Mouse (Mus musculus) kidney, adult 2 months (tissue): ENCODE measurements at regions not wholly inside any gene's neighbourhood (a gene's known extent, or its start where the extent isn't known, plus 50 kb on each side); places are given as distances from the start of the nearest gene placed in this dataset.

ENCODE experiments used
- CTCF ChIP-seq: fragments of 200-500 bp; conservative IDR thresholded peaks from 2 replicates; pipeline ENCODE4 v1.5.1; 2011; ENCODE audit warnings: low read depth, mild to moderate bottlenecking, control low read depth, low read length, moderate library complexity, mixed read lengths; ENCODE audit not compliant: insufficient read depth, insufficient read length
- POLR2A ChIP-seq: fragments of 200-500 bp; IDR thresholded peaks from one replicate; pipeline ENCODE4 v1.6.1; 2011; ENCODE audit warnings: low read depth, low read length, control low read depth

DNA sequence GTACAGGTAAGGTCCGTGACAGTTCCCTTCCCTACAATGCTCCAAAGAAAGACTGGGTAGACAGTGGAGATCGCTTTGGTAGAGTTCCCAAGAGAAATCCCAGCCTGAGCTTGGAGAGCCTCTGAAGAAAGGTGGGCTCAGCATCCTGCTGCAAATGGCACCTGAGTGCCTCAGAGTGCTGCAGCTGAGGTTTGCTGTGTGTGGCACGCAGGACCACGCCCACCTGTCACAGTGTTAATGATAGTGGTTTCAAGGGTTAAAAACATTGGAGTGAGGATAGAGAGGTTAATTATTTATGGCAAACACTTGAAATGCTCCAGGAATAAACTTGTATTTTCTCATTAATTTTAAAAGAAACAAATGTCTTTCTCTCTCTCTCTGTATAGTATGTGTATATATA lies 137.2 kb upstream of the Klf12 start:
- no peak for TF ChIP-seq CTCF
- TF ChIP-seq POLR2A, result no peak
